Mouse (Mus musculus) CH12.LX (cell line): ENCODE results near the gene Bach2. TPM values are rescaled to one million over a fixed set of nuclear protein-coding genes. Genes with fewer than 3 reads are reported as not detected.

Experiments used
- DNase-seq: peaks from one replicate; pipeline ENCODE4 v3.0.0-alpha.2; 2013; ENCODE audit errors: extremely low read depth
- H3K27ac ChIP-seq: 2 replicates; pipeline ENCODE4 v1.5.1; 2012; ENCODE audit warnings: low read depth, mild to moderate bottlenecking, control low read depth, moderate library complexity; ENCODE audit not compliant: insufficient read depth
- H3K27me3 ChIP-seq: replicated peaks from 2 replicates; pipeline ENCODE3; 2012; ENCODE audit warnings: inconsistent platforms
- H3K36me3 ChIP-seq, 2 experiments: replicated peaks in 1 of 2; 2 replicates each; pipeline versions ENCODE3 to v1.6.1; 2012; ENCODE audit warnings: inconsistent platforms in 1 of 2, low read length in 1 of 2, mild to moderate bottlenecking in 1 of 2, mixed read lengths in 1 of 2, moderate library complexity in 1 of 2; ENCODE audit not compliant: control insufficient read depth in 1 of 2, insufficient read depth in 1 of 2
- H3K4me1 ChIP-seq, 2 experiments: 2 replicates each; pipeline ENCODE4 v1.6.1; 2012; ENCODE audit warnings: inconsistent platforms in 1 of 2, moderate library complexity in 1 of 2; ENCODE audit not compliant: insufficient read depth in 2 of 2, control insufficient read depth in 1 of 2
- H3K4me2 ChIP-seq: 2 replicates; pipeline ENCODE4 v1.6.1; 2012; ENCODE audit warnings: low read depth, mild to moderate bottlenecking, control low read depth; ENCODE audit not compliant: poor library complexity, insufficient read depth, severe bottlenecking
- H3K4me3 ChIP-seq, 3 experiments: fragments of 150-350 bp in 1 of 3; sonication (generic) in 1 of 3; replicated peaks in 1 of 3; 2 replicates each; pipeline versions ENCODE3 to v1.5.1; 2011 to 2012; ENCODE audit warnings: low read depth in 2 of 3, low read length in 2 of 3, mild to moderate bottlenecking in 2 of 3, moderate library complexity in 2 of 3, control low read depth in 1 of 3, improper control_type of control experiment in 1 of 3, inconsistent platforms in 1 of 3, mixed read lengths in 1 of 3; ENCODE audit not compliant: poor library complexity in 1 of 3
- H3K79me2 ChIP-seq: replicated peaks from 2 replicates; pipeline ENCODE4 v1.6.1; 2012; ENCODE audit warnings: mild to moderate bottlenecking, moderate library complexity; ENCODE audit not compliant: control insufficient read depth, poor library complexity, insufficient read depth, severe bottlenecking; ENCODE audit errors: extremely low read depth
- H3K9ac ChIP-seq: 2 replicates; pipeline ENCODE4 v1.6.1; 2012; ENCODE audit warnings: low read depth, mild to moderate bottlenecking, control low read depth, moderate library complexity; ENCODE audit not compliant: insufficient read depth
- H3K9me3 ChIP-seq: replicated peaks from 2 replicates; pipeline ENCODE3; 2012; ENCODE audit warnings: low read length, inconsistent platforms, mixed read lengths
- BHLHE40 ChIP-seq: IDR thresholded peaks from 2 replicates; pipeline ENCODE4 v1.6.1; 2011; ENCODE audit warnings: mild to moderate bottlenecking, low read depth, low read length, improper control_type of control experiment
- CHD1 ChIP-seq: IDR thresholded peaks from 2 replicates; pipeline ENCODE4 v1.6.1; 2012; ENCODE audit warnings: low read depth, low read length, improper control_type of control experiment, inconsistent platforms
- CHD2 ChIP-seq: IDR thresholded peaks from 2 replicates; pipeline ENCODE4 v1.6.1; 2011; ENCODE audit warnings: low read length, improper control_type of control experiment
- CTCF ChIP-seq, 2 experiments: IDR thresholded peaks in 1 of 2; conservative IDR thresholded peaks in 1 of 2; 2 replicates each; pipeline ENCODE4 v1.5.1; 2011 to 2012; ENCODE audit warnings: low read depth in 2 of 2, low read length in 2 of 2, improper control_type of control experiment in 1 of 2, inconsistent platforms in 1 of 2, mild to moderate bottlenecking in 1 of 2, moderate library complexity in 1 of 2
- E2F4 ChIP-seq: IDR thresholded peaks from 2 replicates; pipeline ENCODE4 v1.6.1; 2011; ENCODE audit warnings: low read depth, low read length, improper control_type of control experiment; ENCODE audit not compliant: insufficient replicate concordance
- ELF1 ChIP-seq: IDR thresholded peaks from 2 replicates; pipeline ENCODE4 v1.6.1; 2014; ENCODE audit warnings: low read depth, mild to moderate bottlenecking, inconsistent platforms, low read length, improper control_type of control experiment
- EP300 ChIP-seq: IDR thresholded peaks from 2 replicates; pipeline ENCODE4 v1.6.1; 2011; ENCODE audit warnings: low read length, improper control_type of control experiment
- GABPA ChIP-seq: IDR thresholded peaks from 2 replicates; pipeline ENCODE4 v1.6.1; 2012; ENCODE audit warnings: low read depth, low read length, improper control_type of control experiment, inconsistent platforms; ENCODE audit not compliant: insufficient replicate concordance
- IRF4 ChIP-seq: IDR thresholded peaks from 2 replicates; pipeline ENCODE4 v1.6.1; 2014; ENCODE audit warnings: low read depth, mild to moderate bottlenecking, inconsistent platforms, low read length, improper control_type of control experiment
- JUN ChIP-seq: IDR thresholded peaks from 2 replicates; pipeline ENCODE4 v1.6.1; 2011; ENCODE audit warnings: low read depth, mild to moderate bottlenecking, low read length, improper control_type of control experiment, moderate library complexity; ENCODE audit not compliant: insufficient read depth
- MAX ChIP-seq: IDR thresholded peaks from 2 replicates; pipeline ENCODE4 v1.6.1; 2011; ENCODE audit warnings: low read length, improper control_type of control experiment
- MXI1 ChIP-seq: IDR thresholded peaks from 2 replicates; pipeline ENCODE4 v1.6.1; 2011; ENCODE audit warnings: mild to moderate bottlenecking, low read depth, low read length, improper control_type of control experiment
- NELFE ChIP-seq: IDR thresholded peaks from 2 replicates; pipeline ENCODE4 v1.6.1; 2011; ENCODE audit warnings: low read depth, low read length, improper control_type of control experiment
- NRF1 ChIP-seq: IDR thresholded peaks from 2 replicates; pipeline ENCODE4 v1.6.1; 2014; ENCODE audit warnings: low read depth, mild to moderate bottlenecking, inconsistent platforms, low read length, improper control_type of control experiment, moderate library complexity
- POLR2AphosphoS2 ChIP-seq: IDR thresholded peaks from 2 replicates; pipeline ENCODE4 v1.6.1; 2011; ENCODE audit warnings: low read depth, low read length, improper control_type of control experiment
- RCOR1 ChIP-seq: conservative IDR thresholded peaks from 2 replicates; pipeline ENCODE4 v1.6.1; 2012; ENCODE audit warnings: low read depth, mild to moderate bottlenecking, inconsistent platforms, low read length, improper control_type of control experiment
- SIN3A ChIP-seq: IDR thresholded peaks from 2 replicates; pipeline ENCODE4 v1.6.1; 2012; ENCODE audit warnings: low read length, improper control_type of control experiment, inconsistent platforms
- SMC3 ChIP-seq: IDR thresholded peaks from 2 replicates; pipeline ENCODE4 v1.6.1; 2011; ENCODE audit warnings: low read depth, low read length, improper control_type of control experiment
- TBP ChIP-seq: conservative IDR thresholded peaks from 2 replicates; pipeline ENCODE4 v1.6.1; 2011; ENCODE audit warnings: low read depth, low read length, improper control_type of control experiment
- TCF12 ChIP-seq: IDR thresholded peaks from 2 replicates; pipeline ENCODE4 v1.6.1; 2014; ENCODE audit warnings: low read depth, mild to moderate bottlenecking, inconsistent platforms, low read length, improper control_type of control experiment
- USF1 ChIP-seq: IDR thresholded peaks from 2 replicates; pipeline ENCODE4 v1.6.1; 2014; ENCODE audit warnings: low read depth, mild to moderate bottlenecking, inconsistent platforms, low read length, improper control_type of control experiment
- USF2 ChIP-seq: conservative IDR thresholded peaks from 2 replicates; pipeline ENCODE4 v1.6.1; 2011; ENCODE audit warnings: low read depth, low read length, improper control_type of control experiment
- ZKSCAN1 ChIP-seq: IDR thresholded peaks from 2 replicates; pipeline ENCODE4 v1.6.1; 2012; ENCODE audit warnings: low read depth, inconsistent platforms, low read length, improper control_type of control experiment, borderline replicate concordance
- ZMIZ1 ChIP-seq: IDR thresholded peaks from 2 replicates; pipeline ENCODE4 v1.6.1; 2012; ENCODE audit warnings: low read depth, mild to moderate bottlenecking, inconsistent platforms, low read length, improper control_type of control experiment
- ZNF384 ChIP-seq: IDR thresholded peaks from 2 replicates; pipeline ENCODE4 v1.6.1; 2012; ENCODE audit warnings: low read depth, low read length, improper control_type of control experiment, inconsistent platforms
- dilution Hi-C: fragments of 300-500 bp; cut with MboI; formaldehyde crosslinking; loops from 2 replicates; pipeline ENCODE4 v1.14.3; 2020; ENCODE audit warnings: low sequenced_read_pairs; ENCODE audit not compliant: extremely low pct_unique_long_range_greater_than_20kb, extremely low pct_ligation_motif_present
- in situ Hi-C: fragments of 300-500 bp; cut with MboI; formaldehyde crosslinking; loops from 3 replicates; pipeline ENCODE4 v1.14.3; 2019; ENCODE audit warnings: low sequenced_read_pairs, low pct_ligation_motif_present, low pct_unique_long_range_greater_than_20kb, mixed read lengths
- polyA plus RNA-seq: library from polyadenylated mRNA; unstranded; fragments of >175 nt; gene quantifications from 2 replicates; pipeline ENCODE4 v1.2.1, GENCODE M21; 2012; ENCODE audit warnings: low read depth; ENCODE audit not compliant: insufficient read length
- total RNA-seq, 2 experiments: library from RNA; depleted of rRNA; stranded (reverse); fragments of 300-350 nt in 1 of 2; fragments of >200 nt in 1 of 2; gene quantifications; 2 replicates each; pipeline ENCODE4 v1.2.3; 2012 to 2014

Bach2 gene
- total and polyA plus RNA-seq, 3 experiments: 0.11 TPM; not detected in 2

DNA sequence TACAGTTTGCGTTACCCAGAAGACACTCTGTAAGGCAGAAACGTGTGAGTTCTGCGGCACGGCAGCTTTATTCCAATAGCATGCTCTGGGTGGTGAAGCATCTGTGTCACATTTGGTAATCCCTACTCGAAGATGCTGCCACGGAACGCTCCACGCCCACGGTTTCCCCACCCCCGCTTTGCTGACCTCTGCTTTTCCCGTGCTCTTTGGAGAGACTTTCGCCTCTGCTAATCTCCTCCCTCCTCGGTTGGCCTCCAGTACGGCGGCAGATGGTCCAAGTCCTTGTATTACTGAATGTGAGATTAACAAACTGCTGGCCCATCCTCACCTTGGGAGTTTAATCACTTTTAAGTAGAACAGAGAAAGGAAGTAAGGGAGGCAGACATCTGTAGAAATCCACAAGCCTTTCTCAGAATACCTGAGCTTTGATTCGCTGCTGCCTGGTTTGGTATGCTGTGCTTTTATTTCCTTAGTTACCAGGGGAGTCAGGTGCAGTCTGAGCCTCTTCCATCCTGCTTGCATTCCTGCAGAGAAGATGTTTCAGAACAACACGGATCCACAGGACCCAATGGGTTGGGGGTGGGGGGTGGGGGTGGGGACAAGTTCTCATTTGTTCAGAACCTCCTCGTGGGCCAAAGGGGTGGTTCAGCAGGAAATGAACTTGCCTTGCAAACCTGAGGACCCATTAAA, 242.9 kb downstream of the Bach2 start:
- Histone ChIP-seq H3K27ac (no peak overlapping the region), H3K4me3 (no peak overlapping the region), H3K27me3 (no peaks in the 10 kb centered on the region), H3K9ac (no peak overlapping the region), H3K9me3 (no peaks in the 10 kb centered on the region), H3K4me1 (peaks cover 4 to 23% of the 10 kb centered on the region in 2 experiments; a peak in 3 of 4 replicates), H3K4me2 (no peak overlapping the region), H3K79me2 (no peaks in the 10 kb centered on the region), H3K36me3 (no peaks in the 10 kb centered on the region)
- in situ Hi-C loops (no loop called here), dilution Hi-C loops (no loop called here)
- no peak for DNase-seq
- TF ChIP-seq SIN3A (no peak), CHD2 (no peak), ELF1 (no peak), ZNF384 (no peak), GABPA (no peak), MXI1 (no peak), CTCF (conservative IDR thresholded peaks at IDR 0.05 in 1 of 2, IDR thresholded peaks at IDR 0.05 in 1 of 2; ENCODE audit: low read depth in 2 of 2, low read length in 2 of 2) (no peak), BHLHE40 (no peak), USF2 (no peak), ZKSCAN1 (no peak), SMC3 (no peak), TCF12 (no peak), JUN (no peak), USF1 (no peak), ZMIZ1 (no peak), EP300 (no peak)

DNA sequence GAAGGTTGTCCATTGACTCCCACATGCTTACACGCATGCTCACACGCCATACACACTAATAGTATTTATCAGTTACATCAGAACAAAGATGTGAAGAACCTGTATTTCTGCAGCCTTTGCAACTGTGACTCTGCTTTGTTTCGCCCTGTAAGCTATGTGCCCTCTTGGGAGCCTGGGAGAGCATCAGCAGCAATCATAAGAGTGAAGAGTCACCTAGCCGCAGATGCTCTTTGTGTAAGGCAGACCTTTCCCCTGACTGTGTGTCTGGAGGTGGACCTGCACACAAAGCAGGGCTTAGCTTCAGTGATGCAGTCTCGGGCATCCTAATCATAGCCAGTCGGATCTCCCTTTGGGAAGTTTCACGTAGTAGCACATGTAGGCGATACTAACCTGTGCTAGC, 243.5 kb downstream of the Bach2 start:
- Histone ChIP-seq H3K9ac (no peak overlapping the region), H3K9me3 (no peaks in the 10 kb centered on the region), H3K27ac (no peak overlapping the region), H3K4me3 (no peak overlapping the region), H3K4me1 (peaks cover 4 to 22% of the 10 kb centered on the region in 2 experiments; a peak in 3 of 4 replicates), H3K27me3 (no peaks in the 10 kb centered on the region), H3K79me2 (no peaks in the 10 kb centered on the region), H3K4me2 (no peak overlapping the region), H3K36me3 (no peaks in the 10 kb centered on the region)
- in situ Hi-C loops: no loop called here
- no peak for TF ChIP-seq RCOR1
- TF ChIP-seq POLR2AphosphoS2: no peak
- no peak for TF ChIP-seq NRF1
- no peak for TF ChIP-seq NELFE
- TF ChIP-seq TBP: no peak
- TF ChIP-seq ZKSCAN1: no peak
- no peak for TF ChIP-seq JUN
- no peak for TF ChIP-seq SMC3
- no peak for TF ChIP-seq E2F4
- no peak for TF ChIP-seq IRF4
- no peak for TF ChIP-seq MAX
- no peak for TF ChIP-seq CHD1
- TF ChIP-seq SIN3A: no peak
- TF ChIP-seq BHLHE40: no peak
- DNase-seq: no peak
- dilution Hi-C loops: no loop called here
